Mouse (Mus musculus) hindbrain, embryonic 14.5 days (tissue): ENCODE results near the gene Rorc. TPM values are rescaled to one million over a fixed set of nuclear protein-coding genes. Genes with fewer than 3 reads are reported as not detected.

Experiments used
- ATAC-seq: fragments of 200-750 bp; cut with Nextera tagmentation; 2 replicates; pipeline ENCODE4 v1.8.0; 2017; ENCODE audit warnings: moderate number of reproducible peaks, mild to moderate bottlenecking, moderate TSS enrichment, moderate library complexity; ENCODE audit not compliant: low FRiP score
- DNase-seq: peaks from one replicate; pipeline ENCODE4 v3.0.0-alpha.2; 2015; ENCODE audit warnings: low spot score
- H3K27ac ChIP-seq: fragments of 300-500 bp; sonication (generic); 2 replicates; pipeline ENCODE4 v1.5.1; 2014; ENCODE audit warnings: mild to moderate bottlenecking, moderate library complexity
- H3K27me3 ChIP-seq: fragments of 300-500 bp; sonication (generic); 2 replicates; pipeline ENCODE4 v1.6.1; 2014; ENCODE audit warnings: mild to moderate bottlenecking, low read length, mixed read lengths; ENCODE audit not compliant: control insufficient read depth, insufficient read depth
- H3K36me3 ChIP-seq: fragments of 300-500 bp; sonication (generic); replicated peaks from 2 replicates; pipeline ENCODE4 v1.6.1; 2014; ENCODE audit not compliant: control insufficient read depth, insufficient read depth
- H3K4me1 ChIP-seq: fragments of 300-500 bp; sonication (generic); replicated peaks from 2 replicates; pipeline ENCODE4 v1.6.1; 2014; ENCODE audit warnings: antibody characterized with exemption, low read length, mixed read lengths; ENCODE audit not compliant: control insufficient read depth, insufficient read depth
- H3K4me2 ChIP-seq: fragments of 300-500 bp; sonication (generic); replicated peaks from 2 replicates; pipeline ENCODE4 v1.6.1; 2014; ENCODE audit warnings: mild to moderate bottlenecking, moderate library complexity
- H3K4me3 ChIP-seq: fragments of 300-500 bp; sonication (generic); replicated peaks from 2 replicates; pipeline ENCODE4 v1.5.1; 2014; ENCODE audit warnings: mild to moderate bottlenecking, low read length
- H3K9ac ChIP-seq: fragments of 300-500 bp; sonication (generic); 2 replicates; pipeline ENCODE4 v1.6.1; 2014
- H3K9me3 ChIP-seq: fragments of 300-500 bp; sonication (generic); 2 replicates; pipeline ENCODE4 v1.6.1; 2016; ENCODE audit warnings: low read length; ENCODE audit not compliant: control insufficient read depth
- WGBS: fragments of 180-500 bp; shearing (Covaris S2); extraction: QIAGEN DNeasy Blood & Tissue Kit; methylation state at CpG from one replicate; pipeline ENCODE4 v1.1.7; 2014; 5-methylcytosine and 5-hydroxymethylcytosine counted together
- polyA plus RNA-seq: library from polyadenylated mRNA; unstranded; fragments of >200 nt; fragmentation: Nextera tagmentation; extraction: Ambion mirVana; gene quantifications from 2 replicates; pipeline ENCODE4 v1.2.1, GENCODE M21; 2014

Rorc gene
- polyA plus RNA-seq, 1 experiment from 2014 or later = 0.36 TPM

DNA sequence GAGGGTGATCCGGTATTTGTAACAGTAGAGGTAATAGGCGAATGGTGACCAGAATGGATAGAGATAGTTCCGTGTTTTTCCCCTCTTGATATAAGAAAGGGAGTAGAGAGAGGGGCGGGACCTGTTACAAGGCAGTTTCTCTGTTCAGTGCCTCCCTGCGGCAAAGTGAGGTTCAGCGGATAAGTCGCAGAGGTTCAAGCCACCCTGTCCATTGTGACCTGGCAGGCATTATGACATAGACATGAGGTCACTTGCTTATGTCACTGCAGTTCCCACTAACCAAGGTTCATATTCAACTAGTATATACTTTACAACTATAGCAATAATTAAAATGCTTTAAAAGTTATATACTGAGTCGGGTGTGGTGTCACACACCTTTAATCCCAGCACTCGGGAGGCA is 63.8 kb downstream of the Rorc start:
- Histone ChIP-seq H3K27me3 (no peaks in the 10 kb centered on the region), H3K4me3 (no peak overlapping the region), H3K27ac (no peak overlapping the region), H3K9me3 (no peaks in the 10 kb centered on the region), H3K4me2 (no peak overlapping the region), H3K4me1 (no peaks in the 10 kb centered on the region), H3K9ac (no peak overlapping the region), H3K36me3 (0 out of 2 replicates have a peak, but pooled peaks cover 4% of the 10 kb centered on the region)
- ATAC-seq (no peak), DNase-seq (no peak)
- 82% methylated on average over 9 of the region's 9 CpGs for WGBS

DNA sequence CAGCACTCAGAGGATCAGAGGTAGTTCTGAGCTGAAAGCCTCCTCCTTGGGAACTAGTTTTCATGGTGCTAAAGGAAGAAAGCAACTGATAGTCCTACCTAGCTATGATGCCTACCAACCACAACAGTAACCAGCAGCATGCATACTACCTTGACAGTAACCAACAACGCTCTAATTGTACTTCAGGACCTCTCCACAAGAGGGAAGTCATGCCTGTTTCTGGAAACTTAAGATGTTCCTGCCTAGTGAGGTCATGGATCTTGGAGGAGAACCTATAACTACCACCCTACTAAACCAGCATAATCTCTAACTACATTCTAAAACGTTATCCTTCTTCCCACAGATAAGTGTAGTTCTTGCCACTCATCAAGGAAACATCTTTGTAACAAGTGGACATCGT is 68.6 kb downstream of the Rorc start:
- H3K4me2 ChIP-seq = no peak overlapping the region
- ATAC-seq (no peak), DNase-seq (no peak)
- 41% methylated on average over 3 of the region's 3 CpGs for WGBS
- no peak overlapping the region for H3K4me3 ChIP-seq
- no peak overlapping the region for H3K27ac ChIP-seq
- H3K9me3 ChIP-seq = no peaks in the 10 kb centered on the region
- no peak overlapping the region for H3K9ac ChIP-seq
- H3K4me1 ChIP-seq = no peaks in the 10 kb centered on the region
- no peaks in the 10 kb centered on the region for H3K27me3 ChIP-seq
- peaks cover 17% of the 10 kb centered on the region for H3K36me3 ChIP-seq

DNA sequence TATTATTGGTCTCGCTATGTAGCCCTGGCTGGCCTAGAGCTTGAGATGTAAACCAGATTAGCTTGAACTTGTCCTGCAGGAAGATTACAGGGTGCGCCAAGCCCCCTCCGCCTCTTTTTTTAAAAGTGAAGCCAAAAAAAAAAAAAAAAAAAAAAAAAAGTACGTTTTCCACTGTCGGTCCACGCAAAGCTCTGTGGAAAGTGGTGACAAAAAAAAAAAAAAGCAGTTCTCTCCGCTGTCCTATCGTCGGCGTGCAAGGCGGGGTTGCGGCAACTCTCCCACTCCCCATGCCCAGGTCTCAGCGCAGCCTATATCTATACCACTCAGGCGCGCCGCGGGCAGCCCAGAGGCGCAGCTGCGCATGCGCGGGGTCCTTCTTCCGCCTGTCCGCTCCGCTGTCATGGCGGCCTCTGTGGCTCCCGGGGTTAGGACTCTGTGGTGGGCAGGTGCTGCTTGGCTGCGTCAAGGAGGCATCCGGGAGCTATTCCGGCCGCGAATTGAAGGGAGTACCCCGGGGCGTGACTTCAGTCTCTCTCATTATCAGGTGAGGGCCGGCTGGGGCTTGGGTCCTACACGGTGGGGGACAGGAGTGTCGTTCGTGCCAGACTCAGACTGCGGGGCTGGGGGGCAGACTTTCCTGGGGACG is 70.5 kb downstream of the Rorc start, which contains the start of gene Mrpl9:
Gene Mrpl9 (plus strand): TSS at position 368 of the 646 bp plus-strand sequence.
- H3K36me3 ChIP-seq = peaks cover 36% of the 10 kb centered on the region
- WGBS = 1% methylated on average over 39 of the region's 39 CpGs
- peak within 1 kb of the TSS; percentile 98 for H3K4me3 ChIP-seq
- H3K27ac ChIP-seq = peak within 1 kb of the TSS; percentile 82
- H3K27me3 ChIP-seq = no peaks in the 10 kb centered on the region
- H3K4me2 ChIP-seq = peak within 1 kb of the TSS; percentile 91
- peak within 1 kb of the TSS; percentile 95 for H3K9ac ChIP-seq
- ATAC-seq (peak; percentile 98), DNase-seq (peak; percentile 98)
- H3K4me1 ChIP-seq = no peaks in the 10 kb centered on the region
- H3K9me3 ChIP-seq = no peaks in the 10 kb centered on the region

DNA sequence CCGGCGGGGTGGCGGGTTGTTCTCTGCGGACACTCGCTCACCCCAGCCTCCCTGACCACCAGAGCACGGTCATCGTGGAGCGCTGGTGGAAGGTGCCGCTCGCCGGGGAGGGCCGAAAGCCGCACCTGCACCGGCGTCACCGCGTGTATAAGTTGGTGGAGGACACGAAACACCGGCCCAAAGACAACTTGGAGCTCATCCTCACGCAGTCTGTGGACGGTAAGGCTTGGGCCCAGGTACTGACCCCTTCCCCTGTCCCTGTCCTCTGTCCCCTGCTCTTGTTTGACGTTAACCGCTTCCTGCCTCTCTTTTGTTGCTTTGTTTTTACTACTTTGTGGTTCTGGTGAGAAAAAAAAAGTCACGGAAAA is 71.0 kb downstream of the Rorc start, which contains the start of gene Oaz3:
Gene Oaz3 (minus strand): TSS at position 319 of the 368 bp plus-strand sequence.
- peak within 1 kb of the TSS; percentile 95 for H3K9ac ChIP-seq
- H3K4me1 ChIP-seq = no peaks in the 10 kb centered on the region
- H3K4me2 ChIP-seq = peak within 1 kb of the TSS; percentile 91
- peak within 1 kb of the TSS; percentile 98 for H3K4me3 ChIP-seq
- H3K27me3 ChIP-seq = no peaks in the 10 kb centered on the region
- no peak; the same call in 1 of the 2 replicates for ATAC-seq
- DNase-seq = no peak
- H3K9me3 ChIP-seq = no peaks in the 10 kb centered on the region
- peak within 1 kb of the TSS; percentile 82 for H3K27ac ChIP-seq
- WGBS = 1% methylated on average over 24 of the region's 24 CpGs
- H3K36me3 ChIP-seq = peaks cover 41% of the 10 kb centered on the region

Other genes starting within 250 kb of the Rorc start
- not detected in 2 replicates for gene Gm10696, start 194.6 kb upstream of the Rorc start, polyA plus RNA-seq
- gene Gm5286, start 176.1 kb upstream of the Rorc start, polyA plus RNA-seq = not detected in 2 replicates
- gene Gm4778, start 108.8 kb upstream of the Rorc start, polyA plus RNA-seq = not detected in 2 replicates
- gene Them4, start 62.7 kb upstream of the Rorc start, polyA plus RNA-seq = 62.1 and 66.4 TPM in 2 replicates
- not detected in 2 replicates for gene Them5, start 30.7 kb upstream of the Rorc start, polyA plus RNA-seq
- 2.6 and 4.1 TPM in 2 replicates for gene C2cd4d, start 10.4 kb upstream of the Rorc start, polyA plus RNA-seq
- 0.94 and 1.1 TPM in 2 replicates for gene Lingo4, start 25.7 kb downstream of the Rorc start, polyA plus RNA-seq
- gene Tdrkh, start 40.5 kb downstream of the Rorc start, polyA plus RNA-seq = 45.8 and 53.5 TPM in 2 replicates
- gene Mrpl9, start 70.5 kb downstream of the Rorc start, polyA plus RNA-seq = 58.4 and 59.9 TPM in 2 replicates
- 0.89 and 1.2 TPM in 2 replicates for gene Oaz3, start 71.1 kb downstream of the Rorc start, polyA plus RNA-seq
- 182 and 237 TPM in 2 replicates for gene Celf3, start 105.5 kb downstream of the Rorc start, polyA plus RNA-seq
- 15.8 and 24.9 TPM in 2 replicates for gene Riiad1, start 107.5 kb downstream of the Rorc start, polyA plus RNA-seq
- 68.0 and 75.0 TPM in 2 replicates for gene Snx27, start 209.9 kb downstream of the Rorc start, polyA plus RNA-seq